Mouse (Mus musculus): ENCODE data around the gene Ehbp1l1. TPM values are rescaled to one million over a fixed set of nuclear protein-coding genes. Genes with fewer than 3 reads are reported as not detected.

Ehbp1l1 gene
- total RNA-seq, 4 experiments from 2014 or later, result 12.4 to 17.8 (median 16.4) TPM

- DNase-seq (ENCODE audit: low spot score in 2 of 2), result no peak
Measured at GRCm38 (mm10) chr19:5734325-5734724, 8.2 kb upstream of the Ehbp1l1 start.

GRCm38 (mm10) chr19:5731264-5731978 lies 5.3 kb upstream of the Ehbp1l1 start:
- peak; percentile 90 to 91 for DNase-seq (ENCODE audit: low spot score in 2 of 2)

GRCm38 (mm10) chr19:5730314-5731186 lies 4.4 kb upstream of the Ehbp1l1 start:
- DNase-seq (ENCODE audit: low spot score in 2 of 2), result no peak

GRCm38 (mm10) chr19:5729444-5729815 lies 3.3 kb upstream of the Ehbp1l1 start, which contains the start of gene Fam89b:
Gene Fam89b (minus strand): TSS chr19:5729653.
- peak in 1 of 2 experiments; percentile 76 for DNase-seq (ENCODE audit: low spot score in 2 of 2)

GRCm38 (mm10) chr19:5728631-5729443 lies 2.7 kb upstream of the Ehbp1l1 start:
- DNase-seq (ENCODE audit: low spot score in 2 of 2), result peak in 1 of 2 experiments; percentile 53

- DNase-seq (ENCODE audit: low spot score in 2 of 2), result peak; percentile 72 to 87
Measured at GRCm38 (mm10) chr19:5727701-5728100, 1.6 kb upstream of the Ehbp1l1 start.

- DNase-seq (ENCODE audit: low spot score in 2 of 2), result no peak
Measured at GRCm38 (mm10) chr19:5726961-5727578, 953 bp upstream of the Ehbp1l1 start.

GRCm38 (mm10) chr19:5725029-5725707 lies 949 bp downstream of the Ehbp1l1 start:
- DNase-seq (ENCODE audit: low spot score in 2 of 2), result no peak

GRCm38 (mm10) chr19:5724549-5724941 lies 1.6 kb downstream of the Ehbp1l1 start:
- no peak for DNase-seq (ENCODE audit: low spot score in 2 of 2)

GRCm38 (mm10) chr19:5723934-5724548 lies 2.1 kb downstream of the Ehbp1l1 start:
- no peak for DNase-seq (ENCODE audit: low spot score in 2 of 2)

- no peak for DNase-seq (ENCODE audit: low spot score in 2 of 2)
Measured at GRCm38 (mm10) chr19:5722848-5723425, 3.2 kb downstream of the Ehbp1l1 start.

GRCm38 (mm10) chr19:5721233-5721632 lies 4.9 kb downstream of the Ehbp1l1 start:
- no peak for DNase-seq (ENCODE audit: low spot score in 2 of 2)

- DNase-seq (ENCODE audit: low spot score in 2 of 2), result no peak
Measured at GRCm38 (mm10) chr19:5716955-5717354, 9.2 kb downstream of the Ehbp1l1 start.

- no peak for DNase-seq (ENCODE audit: low spot score in 2 of 2)
Measured at GRCm38 (mm10) chr19:5715793-5716688, 10.1 kb downstream of the Ehbp1l1 start.

GRCm38 (mm10) chr19:5713730-5714129 lies 12.4 kb downstream of the Ehbp1l1 start:
- DNase-seq (ENCODE audit: low spot score in 2 of 2), result no peak

- DNase-seq (ENCODE audit: low spot score in 2 of 2), result no peak
Measured at GRCm38 (mm10) chr19:5713255-5713654, 12.9 kb downstream of the Ehbp1l1 start.

GRCm38 (mm10) chr19:5711907-5712460 lies 14.1 kb downstream of the Ehbp1l1 start:
- DNase-seq (ENCODE audit: low spot score in 2 of 2), result no peak

GRCm38 (mm10) chr19:5711218-5711617 lies 14.9 kb downstream of the Ehbp1l1 start:
- peak in 1 of 2 experiments; percentile 80 for DNase-seq (ENCODE audit: low spot score in 2 of 2)
